Mouse (Mus musculus) lung, embryonic 15.5 days (tissue): Measurements from ENCODE around the gene Pard6b. TPM values are rescaled to one million over a fixed set of nuclear protein-coding genes. Genes with fewer than 3 reads are reported as not detected.
"Not testable (repeated sequence)": the region's sequence is repeated elsewhere in the genome, so short reads cannot be mapped to it uniquely, and the experiment has no call there.

Experiments
- ATAC-seq: fragments of 200-750 bp; cut with Nextera tagmentation; 2 replicates; pipeline ENCODE4 v1.8.0; 2017; ENCODE audit warnings: moderate number of reproducible peaks, borderline replicate concordance; ENCODE audit not compliant: low FRiP score, low TSS enrichment; ENCODE audit errors: extremely low read depth
- H3K27ac ChIP-seq: fragments of 300-500 bp; sonication (generic); 2 replicates; pipeline ENCODE4 v1.5.1; 2015; ENCODE audit warnings: moderate library complexity, mild to moderate bottlenecking, inconsistent platforms
- H3K27me3 ChIP-seq: fragments of 300-500 bp; sonication (generic); 2 replicates; pipeline ENCODE4 v1.6.1; 2015; ENCODE audit warnings: inconsistent platforms
- H3K36me3 ChIP-seq: fragments of 300-500 bp; sonication (generic); 2 replicates; pipeline ENCODE4 v1.6.1; 2015; ENCODE audit warnings: inconsistent platforms
- H3K4me1 ChIP-seq: fragments of 300-500 bp; sonication (generic); 2 replicates; pipeline ENCODE4 v1.6.1; 2015; ENCODE audit warnings: inconsistent platforms
- H3K4me2 ChIP-seq: fragments of 300-500 bp; sonication (generic); 2 replicates; pipeline ENCODE4 v1.6.1; 2015; ENCODE audit warnings: inconsistent platforms, mild to moderate bottlenecking, moderate library complexity
- H3K4me3 ChIP-seq: fragments of 300-500 bp; sonication (generic); 2 replicates; pipeline ENCODE4 v1.5.1; 2015; ENCODE audit warnings: mild to moderate bottlenecking, inconsistent platforms
- H3K9ac ChIP-seq: fragments of 300-500 bp; sonication (generic); 2 replicates; pipeline ENCODE4 v1.6.1; 2015; ENCODE audit warnings: inconsistent platforms
- H3K9me3 ChIP-seq: fragments of 300-500 bp; sonication (generic); 2 replicates; pipeline ENCODE4 v1.6.1; 2016; ENCODE audit warnings: inconsistent platforms
- WGBS: fragments of 180-500 bp; shearing (Covaris S2); methylation state at CpG from one replicate; pipeline ENCODE4 v1.1.7; 2015; 5-methylcytosine and 5-hydroxymethylcytosine counted together
- polyA plus RNA-seq: library from polyadenylated mRNA; unstranded; fragments of >200 nt; fragmentation: Nextera tagmentation; extraction: Ambion mirVana; gene quantifications from 2 replicates; pipeline ENCODE4 v1.2.1, GENCODE M21; 2015

Gene Pard6b
- polyA plus RNA-seq, 1 experiment from 2014 or later: 12.8 TPM

DNA sequence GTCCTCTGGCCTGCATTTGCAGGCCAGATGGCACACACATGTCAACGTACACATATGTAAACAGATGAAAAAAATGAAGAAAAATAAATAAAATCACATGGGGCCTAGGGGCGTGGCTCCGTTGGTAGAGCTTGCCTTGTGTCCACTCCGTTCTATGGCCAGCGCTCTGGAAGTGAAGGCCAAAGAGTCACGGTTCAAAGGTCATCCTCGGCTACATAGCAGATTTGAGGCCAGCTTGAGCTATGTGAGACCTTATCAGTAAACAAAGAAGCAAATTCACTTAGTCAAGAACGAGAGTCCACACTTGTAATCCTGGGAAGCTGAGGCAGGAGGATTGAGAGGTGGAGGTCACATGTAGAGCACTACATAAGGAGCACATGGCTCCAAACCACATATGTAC, 24.5 kb downstream of the Pard6b start:
- ATAC-seq: no peak
- Histone ChIP-seq H3K36me3 (no peaks in the 10 kb centered on the region), H3K27ac (peak overlapping the region; percentile 60), H3K9ac (no peak overlapping the region), H3K4me3 (no peak overlapping the region), H3K4me1 (peaks cover 22% of the 10 kb centered on the region), H3K27me3 (no peaks in the 10 kb centered on the region), H3K9me3 (no peaks in the 10 kb centered on the region), H3K4me2 (no peak overlapping the region)
- 49% methylated on average over 8 of the region's 8 CpGs for WGBS

DNA sequence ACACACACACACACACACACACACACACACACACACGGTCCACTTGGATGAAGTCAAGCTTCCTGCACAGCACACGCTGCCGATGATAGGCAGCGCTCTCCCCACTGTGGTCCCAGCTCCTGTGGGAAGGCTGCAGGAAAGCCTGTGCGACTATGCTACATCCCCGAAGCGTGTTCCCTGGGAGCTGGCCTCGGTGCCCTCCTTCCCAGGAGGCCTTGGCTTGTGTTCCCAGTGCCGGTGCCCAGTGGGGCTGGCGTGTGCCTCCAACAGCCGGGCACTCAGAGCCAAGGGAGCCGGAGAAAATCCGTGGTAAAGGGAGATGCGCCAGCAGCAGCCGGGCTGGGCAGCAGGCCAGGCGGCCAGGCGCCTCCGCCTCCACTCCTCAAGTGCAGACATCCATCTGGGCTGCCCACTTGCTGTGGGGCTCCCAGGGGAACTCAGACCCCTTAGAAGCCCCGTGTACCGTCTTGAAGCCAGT, 25.9 kb downstream of the Pard6b start:
- no peaks in the 10 kb centered on the region for H3K36me3 ChIP-seq
- peaks cover 22% of the 10 kb centered on the region for H3K4me1 ChIP-seq
- H3K9ac ChIP-seq: peak overlapping the region; percentile 37; the same call in 1 of the 2 replicates
- peak; percentile 50; the same call in 1 of the 2 replicates for ATAC-seq
- peak overlapping the region; percentile 51 for H3K4me2 ChIP-seq
- peak overlapping the region; percentile 53 for H3K27ac ChIP-seq
- WGBS: 30% methylated on average over 20 of the region's 20 CpGs
- H3K4me3 ChIP-seq: peak overlapping the region; percentile 21
- no peaks in the 10 kb centered on the region for H3K9me3 ChIP-seq
- H3K27me3 ChIP-seq: no peaks in the 10 kb centered on the region

DNA sequence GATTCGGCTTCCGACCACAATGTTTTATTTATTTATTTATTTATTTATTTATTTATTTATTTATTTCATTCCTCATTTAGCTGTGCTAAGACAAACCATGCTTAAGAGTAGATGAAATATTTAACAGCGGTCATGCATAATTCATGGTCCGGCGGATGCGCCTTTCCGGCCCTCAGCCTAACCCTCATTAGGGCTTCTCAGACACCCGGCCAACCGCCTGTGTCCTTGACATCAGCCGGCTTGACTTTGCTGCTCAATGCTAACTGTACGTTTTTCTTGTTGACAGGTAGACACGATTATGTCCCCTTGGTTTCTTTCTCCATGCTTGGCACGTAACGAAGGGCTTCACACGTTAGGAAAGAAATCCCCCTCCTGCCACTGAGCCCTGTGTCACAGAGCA, 26.6 kb downstream of the Pard6b start:
- H3K27ac ChIP-seq: no peak overlapping the region
- no peak overlapping the region for H3K9ac ChIP-seq
- no peaks in the 10 kb centered on the region for H3K9me3 ChIP-seq
- no peak overlapping the region for H3K4me2 ChIP-seq
- 72% methylated on average over 15 of the region's 15 CpGs for WGBS
- peaks cover 22% of the 10 kb centered on the region for H3K4me1 ChIP-seq
- H3K4me3 ChIP-seq: no peak overlapping the region
- no peaks in the 10 kb centered on the region for H3K36me3 ChIP-seq
- H3K27me3 ChIP-seq: no peaks in the 10 kb centered on the region
- ATAC-seq: no peak

DNA sequence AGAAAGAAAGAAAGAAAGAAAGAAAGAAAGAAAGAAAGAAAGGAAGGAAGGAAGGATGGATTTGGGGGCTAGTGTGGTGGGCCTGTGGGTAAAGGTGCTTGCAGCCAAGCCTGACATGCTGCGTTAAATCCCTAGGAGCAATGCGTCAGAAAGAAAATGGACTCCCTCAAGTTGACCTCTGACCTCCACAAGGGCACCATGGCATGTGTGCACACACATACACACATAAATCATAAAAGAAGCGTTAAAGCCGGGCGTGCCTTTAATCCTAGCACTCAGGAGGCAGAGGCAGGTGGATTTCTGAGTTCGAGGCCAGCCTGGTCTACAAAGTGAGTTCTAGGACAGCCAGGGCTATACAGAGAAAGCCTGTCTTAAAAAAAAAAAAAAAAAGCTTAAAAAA, 27.1 kb downstream of the Pard6b start:
- whole genome bisulfite sequencing: 87% methylated on average over 6 of the region's 6 CpGs
- not testable (repeated sequence) for ATAC-seq, H3K27ac ChIP-seq, H3K27me3 ChIP-seq, H3K9me3 ChIP-seq, H3K36me3 ChIP-seq, H3K9ac ChIP-seq, H3K4me2 ChIP-seq, H3K4me3 ChIP-seq
- H3K4me1 ChIP-seq: peaks cover 22% of the 10 kb centered on the region

DNA sequence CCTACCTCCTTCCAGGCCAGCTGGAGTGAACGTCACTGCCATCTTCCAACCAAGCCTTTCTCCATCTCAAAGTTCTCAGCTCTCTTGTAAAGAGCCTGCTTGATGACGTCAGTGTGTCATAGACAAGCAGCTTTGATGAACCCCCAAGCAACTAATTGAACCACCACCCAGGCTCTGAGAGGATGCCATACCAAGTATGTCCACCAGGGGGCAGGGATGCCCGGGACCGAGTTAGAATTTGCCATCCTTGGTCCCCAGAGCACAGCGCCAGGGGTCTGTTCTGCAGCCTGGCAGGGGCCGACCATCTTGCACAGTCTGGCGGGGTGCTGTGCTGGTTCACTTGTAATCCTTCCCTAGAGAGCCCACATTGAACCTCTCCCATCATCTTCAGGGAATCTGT, 31.1 kb downstream of the Pard6b start:
- H3K27ac ChIP-seq: no peak overlapping the region
- H3K4me1 ChIP-seq: peaks cover 22% of the 10 kb centered on the region
- H3K9ac ChIP-seq: no peak overlapping the region
- WGBS: 8% methylated on average over 7 of the region's 7 CpGs
- no peak overlapping the region for H3K4me3 ChIP-seq
- ATAC-seq: no peak
- no peaks in the 10 kb centered on the region for H3K36me3 ChIP-seq
- H3K9me3 ChIP-seq: no peaks in the 10 kb centered on the region
- no peak overlapping the region for H3K4me2 ChIP-seq
- no peaks in the 10 kb centered on the region; the same call in 1 of the 2 replicates for H3K27me3 ChIP-seq

DNA sequence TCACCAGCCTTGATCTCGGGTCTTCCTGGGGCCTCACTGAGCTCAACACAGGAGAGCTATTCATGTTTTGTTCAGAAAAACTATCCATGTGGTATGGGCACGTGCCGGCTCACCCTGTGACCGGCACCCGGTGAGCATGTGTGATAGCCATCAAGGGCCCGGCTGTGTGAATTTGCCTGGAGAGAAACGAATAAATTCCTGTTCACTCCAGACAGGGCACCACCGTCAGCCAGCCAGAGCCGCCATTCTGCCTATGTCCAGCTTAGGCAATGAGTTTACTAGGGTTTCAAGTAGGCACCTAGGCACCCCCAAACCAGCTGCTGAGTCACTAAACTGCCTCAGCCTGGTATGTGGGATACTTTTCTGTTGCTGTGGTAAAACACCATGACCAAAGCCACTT, 32.5 kb downstream of the Pard6b start:
- Histone ChIP-seq H3K27ac (no peak overlapping the region), H3K9ac (no peak overlapping the region), H3K36me3 (no peaks in the 10 kb centered on the region), H3K9me3 (no peaks in the 10 kb centered on the region), H3K4me2 (no peak overlapping the region), H3K4me3 (no peak overlapping the region), H3K27me3 (peaks cover 8% of the 10 kb centered on the region; the same call in 1 of the 2 replicates), H3K4me1 (peaks cover 22% of the 10 kb centered on the region)
- no peak for ATAC-seq
- WGBS: 82% methylated on average over 9 of the region's 9 CpGs

DNA sequence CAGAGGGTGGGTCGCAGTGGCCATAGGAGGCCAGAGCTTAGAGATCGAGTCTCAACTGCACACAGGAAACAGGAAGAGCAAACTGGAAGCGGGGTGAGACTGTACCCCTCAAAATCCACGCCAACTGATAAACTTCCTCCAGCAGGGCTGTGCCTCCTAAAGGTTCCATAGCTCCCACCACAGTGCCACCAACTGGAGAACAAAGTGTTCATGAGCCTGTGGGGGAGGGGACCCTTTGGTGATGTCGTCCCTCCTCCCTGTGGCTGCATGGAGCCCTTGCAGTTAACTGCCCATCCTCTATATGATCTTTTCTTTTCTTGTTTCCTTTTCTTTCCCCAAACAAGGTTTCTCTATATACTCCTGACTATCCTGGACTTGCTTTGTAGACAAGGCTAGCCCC, 32.9 kb downstream of the Pard6b start:
- WGBS: 68% methylated on average over 5 of the region's 5 CpGs
- H3K27ac ChIP-seq: no peak overlapping the region

DNA sequence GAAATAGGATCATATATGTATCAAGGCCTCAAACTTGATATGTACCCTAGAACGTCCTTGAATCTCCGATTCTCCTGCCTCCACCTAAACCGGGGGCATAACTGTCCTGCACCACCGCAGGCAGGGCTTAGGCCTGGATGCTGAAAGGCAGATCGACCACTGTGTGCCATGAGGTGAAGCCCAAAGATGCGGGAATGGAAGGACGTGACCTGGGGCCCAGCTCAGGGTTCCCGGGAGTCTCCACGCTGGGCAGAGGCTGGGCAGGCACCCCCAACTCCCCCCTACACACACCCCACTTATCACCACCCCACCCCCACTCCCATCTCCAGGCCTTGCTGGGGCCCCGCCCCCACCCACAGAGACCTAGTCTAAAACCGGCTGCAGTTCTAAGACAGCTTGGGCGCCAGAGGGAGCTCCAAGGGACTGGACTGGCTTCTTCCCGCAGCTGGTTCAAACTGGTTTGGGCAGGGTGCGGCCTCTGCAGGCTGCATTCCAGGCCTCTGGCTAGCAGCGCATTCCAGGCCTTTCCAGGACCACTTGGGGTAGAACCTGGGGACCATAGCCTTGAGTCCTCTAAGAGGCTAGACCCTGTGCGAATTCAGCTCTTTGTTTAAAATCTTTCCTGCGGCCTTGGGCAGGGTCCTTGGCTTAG, 34.0 kb downstream of the Pard6b start:
- WGBS: 16% methylated on average over 17 of the region's 17 CpGs
- Histone ChIP-seq H3K4me2 (peak overlapping the region; percentile 21; the same call in 1 of the 2 replicates), H3K9ac (0 out of 2 replicates have a peak overlapping the region, but pooled peaks have one; percentile 18)

More for the DNA sequence above, 32.9 kb downstream of the Pard6b start:
- Histone ChIP-seq H3K27me3 (peaks cover 8% of the 10 kb centered on the region; the same call in 1 of the 2 replicates), H3K36me3 (no peaks in the 10 kb centered on the region), H3K9ac (no peak overlapping the region), H3K4me2 (no peak overlapping the region), H3K4me3 (no peak overlapping the region), H3K9me3 (no peaks in the 10 kb centered on the region), H3K4me1 (peaks cover 22% of the 10 kb centered on the region)
- ATAC-seq: no peak

DNA sequence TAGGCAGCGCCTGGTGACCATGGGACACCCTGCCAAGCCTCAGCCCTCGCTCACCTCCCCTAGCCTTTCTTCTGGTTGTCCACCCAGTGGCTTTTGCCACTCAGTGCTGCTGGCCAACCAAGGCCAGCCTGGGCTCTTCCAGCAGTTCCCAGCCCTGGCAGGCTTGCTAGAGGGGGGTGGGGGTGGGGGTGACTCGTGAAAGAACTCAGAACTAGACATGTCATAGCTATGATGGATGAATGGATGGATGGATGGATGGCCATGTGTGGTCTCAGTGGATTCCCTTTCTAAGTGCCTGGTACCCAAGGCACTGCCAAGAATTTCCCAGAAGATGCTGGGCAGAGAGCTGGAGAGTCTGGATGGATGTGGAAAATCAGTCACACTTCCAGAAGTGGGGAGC, 35.0 kb downstream of the Pard6b start:
- Histone ChIP-seq H3K4me3 (no peak overlapping the region), H3K4me2 (no peak overlapping the region), H3K9me3 (no peaks in the 10 kb centered on the region), H3K36me3 (no peaks in the 10 kb centered on the region), H3K27ac (peak overlapping the region; percentile 82), H3K9ac (no peak overlapping the region), H3K27me3 (peaks cover 12% of the 10 kb centered on the region), H3K4me1 (peaks cover 22% of the 10 kb centered on the region)
- ATAC-seq: no peak
- 77% methylated on average over 3 of the region's 3 CpGs for WGBS

More for the DNA sequence above, 34.0 kb downstream of the Pard6b start:
- Histone ChIP-seq H3K9me3 (no peaks in the 10 kb centered on the region), H3K27ac (peak overlapping the region; percentile 82), H3K27me3 (peaks cover 12% of the 10 kb centered on the region), H3K4me1 (peaks cover 22% of the 10 kb centered on the region), H3K36me3 (no peaks in the 10 kb centered on the region), H3K4me3 (no peak overlapping the region)
- ATAC-seq: peak; percentile 81

DNA sequence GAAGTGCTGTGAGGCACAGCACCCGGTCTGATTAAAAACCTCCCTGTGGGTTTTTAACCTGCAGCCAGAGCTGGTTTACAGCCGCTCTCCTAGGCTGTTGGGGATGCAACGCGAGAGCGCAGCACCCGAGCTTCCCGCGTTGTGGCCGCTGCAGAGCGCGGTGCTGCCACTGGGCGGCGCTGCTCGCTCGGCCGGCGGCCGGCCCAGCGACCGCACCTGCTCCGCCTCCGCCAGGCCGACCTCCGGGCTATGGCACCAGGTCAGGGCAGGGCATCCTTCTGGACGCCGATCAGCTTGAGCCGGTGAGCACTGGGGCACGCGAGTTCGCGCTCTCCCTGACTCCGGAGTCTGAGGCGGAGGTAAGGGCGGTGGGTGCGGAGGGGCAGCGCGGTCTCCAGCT, 36.3 kb downstream of the Pard6b start:
- Histone ChIP-seq H3K4me3 (peak overlapping the region; percentile 38), H3K27ac (no peak overlapping the region), H3K9me3 (no peaks in the 10 kb centered on the region), H3K36me3 (no peaks in the 10 kb centered on the region), H3K27me3 (peaks cover 12% of the 10 kb centered on the region), H3K4me2 (peak overlapping the region; percentile 67), H3K9ac (peak overlapping the region; percentile 18), H3K4me1 (peaks cover 22% of the 10 kb centered on the region)
- ATAC-seq: no peak
- WGBS: 2% methylated on average over 37 of the region's 37 CpGs

DNA sequence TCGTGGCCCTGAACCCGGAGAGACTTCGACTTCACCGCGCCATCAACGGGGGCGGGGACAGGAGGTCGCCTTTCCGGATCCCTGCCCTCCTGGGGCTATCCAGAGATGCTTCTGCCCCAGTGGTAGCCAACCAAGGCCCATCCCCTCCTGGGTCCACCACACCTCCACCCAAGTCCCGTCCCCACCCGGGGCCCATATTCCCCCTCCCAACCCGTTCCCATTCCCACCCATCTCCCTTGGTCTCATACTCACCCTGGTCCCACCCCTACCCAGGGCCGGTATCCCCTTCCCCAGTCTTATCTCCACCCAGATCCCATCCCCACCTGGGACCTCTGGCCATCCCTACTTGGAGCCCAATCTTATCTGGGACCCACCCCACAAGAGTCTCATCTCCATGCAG, 36.7 kb downstream of the Pard6b start:
- Histone ChIP-seq H3K36me3 (no peaks in the 10 kb centered on the region), H3K27me3 (peaks cover 12% of the 10 kb centered on the region), H3K27ac (no peak overlapping the region), H3K9me3 (no peaks in the 10 kb centered on the region), H3K4me2 (peak overlapping the region; percentile 67), H3K4me3 (peak overlapping the region; percentile 38), H3K9ac (peak overlapping the region; percentile 18; the same call in 1 of the 2 replicates), H3K4me1 (peaks cover 22% of the 10 kb centered on the region)
- 7% methylated on average over 13 of the region's 13 CpGs for WGBS
- ATAC-seq: peak; percentile 16; the same call in 1 of the 2 replicates

DNA sequence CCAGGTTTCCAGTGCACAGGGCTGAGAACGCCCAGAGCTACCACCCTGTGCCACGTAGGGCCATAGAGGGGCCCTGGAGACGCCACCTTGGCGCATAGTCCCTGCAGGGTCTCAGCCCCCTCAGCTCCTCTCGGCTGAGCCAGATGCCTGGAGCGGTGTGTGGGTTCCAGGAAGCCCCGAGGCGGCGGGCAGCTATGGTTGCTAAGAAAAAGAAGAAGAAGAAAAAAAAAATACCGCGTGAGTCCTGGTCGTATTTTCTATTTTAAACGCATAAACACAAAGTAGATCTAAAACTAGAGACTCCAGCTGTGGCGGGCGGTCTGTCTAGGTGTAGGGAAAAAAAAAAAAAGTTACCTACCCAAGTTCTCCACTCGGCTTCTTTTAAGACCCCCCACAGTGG, 37.2 kb downstream of the Pard6b start:
- whole genome bisulfite sequencing: 38% methylated on average over 16 of the region's 16 CpGs
- Histone ChIP-seq H3K9me3 (no peaks in the 10 kb centered on the region), H3K4me3 (no peak overlapping the region), H3K4me2 (peak overlapping the region; percentile 67), H3K9ac (no peak overlapping the region), H3K27ac (no peak overlapping the region), H3K36me3 (no peaks in the 10 kb centered on the region), H3K4me1 (peaks cover 22% of the 10 kb centered on the region), H3K27me3 (peaks cover 12% of the 10 kb centered on the region)
- ATAC-seq: no peak
